Mouse (Mus musculus) MEL (cell line): ENCODE data around the gene Epn3.
A peak's percentile ranks its signal among the peaks of the same experiment; 100 is the strongest.

Experiments used
- CTCF ChIP-seq, 3 experiments: IDR thresholded peaks in 2 of 3; conservative IDR thresholded peaks in 1 of 3; 2 replicates each; pipeline ENCODE4 v1.5.1; 2011 to 2012; ENCODE audit warnings: low read length in 3 of 3, low read depth in 2 of 3, mild to moderate bottlenecking in 2 of 3, improper control_type of control experiment in 1 of 3, inconsistent platforms in 1 of 3, mixed read lengths in 1 of 3, moderate library complexity in 1 of 3; ENCODE audit not compliant: control insufficient read depth in 1 of 3, insufficient read depth in 1 of 3, poor library complexity in 1 of 3, severe bottlenecking in 1 of 3
- EP300 ChIP-seq, 2 experiments: IDR thresholded peaks; 2 replicates each; pipeline ENCODE4 v1.6.1; 2011; ENCODE audit warnings: improper control_type of control experiment in 2 of 2, low read length in 2 of 2, low read depth in 1 of 2, mild to moderate bottlenecking in 1 of 2
- ETS1 ChIP-seq: IDR thresholded peaks from 2 replicates; pipeline ENCODE4 v1.6.1; 2012; ENCODE audit warnings: low read depth, mild to moderate bottlenecking, inconsistent platforms, low read length, improper control_type of control experiment, moderate library complexity
- GABPA ChIP-seq: IDR thresholded peaks from 2 replicates; pipeline ENCODE4 v1.6.1; 2012; ENCODE audit warnings: low read depth, mild to moderate bottlenecking, inconsistent platforms, low read length, improper control_type of control experiment, moderate library complexity
- GATA1 ChIP-seq: IDR thresholded peaks from 2 replicates; pipeline ENCODE4 v1.6.1; 2011; ENCODE audit warnings: low read depth, low read length, improper control_type of control experiment
- HCFC1 ChIP-seq: IDR thresholded peaks from 2 replicates; pipeline ENCODE4 v1.6.1; 2012; ENCODE audit warnings: low read depth, mild to moderate bottlenecking, inconsistent platforms, low read length, improper control_type of control experiment, moderate library complexity
- KAT2A ChIP-seq: conservative IDR thresholded peaks from 2 replicates; pipeline ENCODE4 v1.6.1; 2012; ENCODE audit warnings: low read depth, low read length, improper control_type of control experiment, inconsistent platforms
- MAFK ChIP-seq: IDR thresholded peaks from 2 replicates; pipeline ENCODE4 v1.6.1; 2011; ENCODE audit warnings: low read depth, mild to moderate bottlenecking, low read length, improper control_type of control experiment, borderline replicate concordance
- MAZ ChIP-seq: IDR thresholded peaks from 2 replicates; pipeline ENCODE4 v1.6.1; 2012; ENCODE audit warnings: low read depth, mild to moderate bottlenecking, inconsistent platforms, low read length, improper control_type of control experiment
- POLR2A ChIP-seq, 2 experiments: IDR thresholded peaks; 2 replicates each; pipeline ENCODE4 v1.6.1; 2011 to 2012; ENCODE audit warnings: low read length in 2 of 2, mild to moderate bottlenecking in 2 of 2, control low read depth in 1 of 2, improper control_type of control experiment in 1 of 2, low read depth in 1 of 2, moderate library complexity in 1 of 2; ENCODE audit not compliant: control insufficient read depth in 1 of 2, insufficient read depth in 1 of 2, poor library complexity in 1 of 2
- SMC3 ChIP-seq: IDR thresholded peaks from 2 replicates; pipeline ENCODE4 v1.6.1; 2011; ENCODE audit warnings: low read depth, low read length, improper control_type of control experiment
- TBP ChIP-seq: IDR thresholded peaks from 2 replicates; pipeline ENCODE4 v1.8.0; 2011; ENCODE audit warnings: low read depth, low read length, improper control_type of control experiment
- ZKSCAN1 ChIP-seq: IDR thresholded peaks from 2 replicates; pipeline ENCODE4 v1.6.1; 2012; ENCODE audit warnings: low read depth, mild to moderate bottlenecking, inconsistent platforms, low read length, improper control_type of control experiment, moderate library complexity
- ZNF384 ChIP-seq: IDR thresholded peaks from 2 replicates; pipeline ENCODE4 v1.6.1; 2012; ENCODE audit warnings: low read depth, mild to moderate bottlenecking, inconsistent platforms, low read length, improper control_type of control experiment

DNA sequence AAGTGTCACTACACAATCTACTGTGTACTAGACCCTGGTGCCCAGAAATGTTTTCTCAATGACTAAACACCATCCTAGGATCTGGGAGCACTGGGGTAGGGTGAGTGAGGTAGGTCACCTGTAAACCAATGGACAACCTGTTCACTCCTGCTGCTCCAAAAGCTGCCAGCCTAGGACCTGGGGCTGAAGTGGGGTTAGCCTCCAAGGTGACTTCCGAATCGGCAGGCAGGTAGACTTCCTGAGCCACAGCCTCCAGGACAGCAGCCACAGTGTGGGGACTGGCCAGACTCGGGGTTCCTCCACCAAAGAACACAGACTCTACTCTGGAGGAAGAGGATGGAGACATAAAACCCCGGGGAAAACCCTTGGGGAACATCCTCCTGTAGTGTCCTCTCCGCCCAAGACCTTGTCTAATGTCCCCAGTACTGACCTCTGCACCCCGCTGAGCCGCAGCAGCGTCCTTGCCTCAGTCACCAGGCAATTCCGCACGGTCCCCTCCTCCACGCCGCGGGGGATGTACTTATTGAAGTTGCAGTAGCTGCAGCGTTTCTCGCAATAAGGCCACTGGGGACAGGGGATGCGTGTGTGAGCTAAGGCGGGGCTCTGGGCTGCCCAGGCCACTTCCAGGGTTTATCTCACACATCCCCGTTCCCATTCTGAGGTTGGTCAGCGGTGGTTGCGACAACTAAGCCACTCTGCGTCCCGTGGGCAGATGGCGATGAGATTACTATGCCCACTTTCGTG, 48.4 kb upstream of the Epn3 start:
- TF ChIP-seq EP300 (IDR thresholded peaks at IDR 0.05; ENCODE audit: low read depth in 1 of 2, low read length in 2 of 2) (no peak), GATA1 (no peak), MAZ (no peak), GABPA (no peak), ZKSCAN1 (no peak), CTCF (IDR thresholded peaks at IDR 0.05 in 2 of 3, conservative IDR thresholded peaks at IDR 0.05 in 1 of 3; ENCODE audit: control insufficient read depth in 1 of 3, insufficient read depth in 1 of 3, low read depth in 2 of 3, low read length in 3 of 3, poor library complexity in 1 of 3, severe bottlenecking in 1 of 3) (no peak), TBP (no peak), POLR2A (IDR thresholded peaks at IDR 0.05; ENCODE audit: control insufficient read depth in 1 of 2, insufficient read depth in 1 of 2, low read depth in 1 of 2, low read length in 2 of 2, poor library complexity in 1 of 2) (0 out of 4 replicates have a peak, but pooled peaks of 1 of the 2 experiments have one; percentile 0), SMC3 (no peak), HCFC1 (no peak), KAT2A (no peak), ETS1 (no peak), MAFK (no peak), ZNF384 (no peak)
